Mouse (Mus musculus) spleen, adult 2 months (tissue): Measurements from ENCODE around the gene Zc3h8. TPM values are rescaled to one million over a fixed set of nuclear protein-coding genes. Genes with fewer than 3 reads are reported as not detected.

Experiments
- DNase-seq, 2 experiments: peaks; one replicate each; pipeline versions ENCODE4 v3.0.0 to v3.0.0-alpha.2; 2012 to 2021; ENCODE audit warnings: low spot score in 2 of 2, low read depth in 1 of 2
- H3K27ac ChIP-seq: fragments of 200-500 bp; 2 replicates; pipeline ENCODE4 v1.5.1; 2012; ENCODE audit warnings: low read length, inconsistent platforms; ENCODE audit not compliant: insufficient read depth
- H3K27me3 ChIP-seq: fragments of 200-500 bp; 2 replicates; pipeline ENCODE4 v1.6.1; 2012; ENCODE audit warnings: mild to moderate bottlenecking, moderate library complexity, low read length, inconsistent platforms; ENCODE audit not compliant: control insufficient read depth, insufficient read depth
- H3K36me3 ChIP-seq: fragments of 200-500 bp; 2 replicates; pipeline ENCODE4 v1.6.1; 2012; ENCODE audit warnings: mild to moderate bottlenecking, low read length, inconsistent platforms; ENCODE audit not compliant: control insufficient read depth, insufficient read depth
- H3K4me1 ChIP-seq: fragments of 200-500 bp; 2 replicates; pipeline ENCODE4 v1.6.1; 2011; ENCODE audit warnings: inconsistent platforms; ENCODE audit not compliant: control insufficient read depth, insufficient read depth, insufficient read length
- H3K4me3 ChIP-seq: fragments of 200-500 bp; 2 replicates; pipeline ENCODE4 v1.5.1; 2011; ENCODE audit warnings: mild to moderate bottlenecking, inconsistent platforms; ENCODE audit not compliant: insufficient read depth, insufficient read length; ENCODE audit errors: extremely low read depth
- CTCF ChIP-seq: fragments of 200-500 bp; IDR thresholded peaks from 2 replicates; pipeline ENCODE4 v1.5.1; 2011; ENCODE audit warnings: mild to moderate bottlenecking, inconsistent platforms; ENCODE audit not compliant: insufficient read depth, insufficient read length, insufficient replicate concordance; ENCODE audit errors: extremely low read depth
- POLR2A ChIP-seq: fragments of 200-500 bp; IDR thresholded peaks from 2 replicates; pipeline ENCODE4 v1.6.1; 2011; ENCODE audit warnings: low read depth, low read length, inconsistent platforms
- WGBS: fragments of 180-500 bp; shearing (Covaris S2); methylation state at CpG from one replicate; pipeline ENCODE4 v1.1.7; 2018; 5-methylcytosine and 5-hydroxymethylcytosine counted together
- polyA plus RNA-seq: library from polyadenylated mRNA; depleted of rRNA; stranded (reverse); fragments of >200 nt; gene quantifications from 2 replicates; pipeline ENCODE4 v1.2.3, GENCODE M21; 2012

The Zc3h8 gene
- polyA plus RNA-seq, 1 experiment = 0.63 TPM

- WGBS = under 1% methylated on average over 65 of the region's 65 CpGs
- TF ChIP-seq POLR2A (peak; percentile 77), CTCF (no peak)
- no peaks in the 10 kb centered on the region for H3K27me3 ChIP-seq
- peak; percentile 96 to 97 for DNase-seq
- H3K4me3 ChIP-seq = peak within 1 kb of the TSS; percentile 97
- no peaks in the 10 kb centered on the region for H3K4me1 ChIP-seq
- peak within 1 kb of the TSS; percentile 100 for H3K27ac ChIP-seq
- H3K36me3 ChIP-seq = no peaks in the 10 kb centered on the region
Measured at GRCm38 (mm10) chr2:128966641-128967580, 23.0 kb upstream of the Zc3h8 start, which contains the start of gene Zc3h6. Zc3h6 (plus strand) TSS chr2:128967402.

DNA sequence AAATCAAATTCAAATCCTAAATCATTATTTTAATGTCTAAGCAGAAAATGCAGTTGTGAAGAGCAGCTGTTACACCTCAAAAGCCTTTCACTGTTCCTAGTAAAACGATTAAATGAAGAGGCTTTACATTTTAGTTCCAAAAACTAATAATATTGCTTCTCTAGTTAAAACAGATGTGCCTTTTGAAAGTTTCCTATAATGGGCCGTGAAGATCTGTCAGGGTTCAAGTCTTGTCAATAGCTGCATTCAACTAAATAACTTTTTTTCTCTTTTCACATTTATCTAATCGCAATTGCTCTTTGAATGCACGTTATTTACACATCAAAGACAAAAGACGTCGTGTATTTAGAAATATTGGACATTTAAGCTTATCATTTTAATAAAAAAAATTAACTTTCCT is 22.4 kb upstream of the Zc3h8 start:
- H3K4me1 ChIP-seq = no peaks in the 10 kb centered on the region
- H3K4me3 ChIP-seq = no peak overlapping the region; the same call in 1 of the 2 replicates
- WGBS = 14% methylated on average over 6 of the region's 6 CpGs
- no peaks in the 10 kb centered on the region for H3K27me3 ChIP-seq
- peak in 1 of 2 experiments; percentile 2 for DNase-seq
- H3K27ac ChIP-seq = no peak overlapping the region
- TF ChIP-seq POLR2A (no peak), CTCF (no peak)
- no peaks in the 10 kb centered on the region for H3K36me3 ChIP-seq

GRCm38 (mm10) chr2:128965505-128966105 is 21.7 kb upstream of the Zc3h8 start:
- H3K4me3 ChIP-seq = no peak overlapping the region
- no peaks in the 10 kb centered on the region for H3K36me3 ChIP-seq
- H3K27me3 ChIP-seq = no peaks in the 10 kb centered on the region
- no peak for DNase-seq
- 0 out of 2 replicates have a peak overlapping the region, but pooled peaks have one; percentile 22 for H3K27ac ChIP-seq
- no peak for TF ChIP-seq POLR2A
- no peak for TF ChIP-seq CTCF
- no peaks in the 10 kb centered on the region for H3K4me1 ChIP-seq
- WGBS = 70% methylated on average over 5 of the region's 5 CpGs

DNA sequence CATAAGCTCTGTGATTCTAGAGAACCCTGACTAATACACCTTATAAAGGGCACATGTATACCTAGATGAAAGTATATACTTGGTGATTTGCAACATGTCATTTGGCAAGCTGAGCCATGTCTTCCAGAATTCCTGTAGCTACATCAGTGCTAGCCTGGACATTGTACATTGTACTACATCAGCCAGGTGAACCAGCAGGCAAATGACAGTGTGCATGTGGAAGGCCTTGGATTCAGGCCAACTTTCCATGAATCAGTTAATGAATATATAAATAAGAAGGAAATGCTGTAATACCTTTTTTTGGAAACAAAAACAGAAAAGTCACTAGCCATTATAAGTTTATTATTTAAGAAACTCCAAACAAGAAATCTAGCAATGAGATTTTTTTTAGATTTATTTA is 10.3 kb upstream of the Zc3h8 start:
- H3K36me3 ChIP-seq = no peaks in the 10 kb centered on the region
- H3K27me3 ChIP-seq = no peaks in the 10 kb centered on the region
- no peak overlapping the region for H3K27ac ChIP-seq
- no peaks in the 10 kb centered on the region for H3K4me1 ChIP-seq
- H3K4me3 ChIP-seq = no peak overlapping the region
- DNase-seq = no peak
- no peak for TF ChIP-seq CTCF
- no peak for TF ChIP-seq POLR2A

DNA sequence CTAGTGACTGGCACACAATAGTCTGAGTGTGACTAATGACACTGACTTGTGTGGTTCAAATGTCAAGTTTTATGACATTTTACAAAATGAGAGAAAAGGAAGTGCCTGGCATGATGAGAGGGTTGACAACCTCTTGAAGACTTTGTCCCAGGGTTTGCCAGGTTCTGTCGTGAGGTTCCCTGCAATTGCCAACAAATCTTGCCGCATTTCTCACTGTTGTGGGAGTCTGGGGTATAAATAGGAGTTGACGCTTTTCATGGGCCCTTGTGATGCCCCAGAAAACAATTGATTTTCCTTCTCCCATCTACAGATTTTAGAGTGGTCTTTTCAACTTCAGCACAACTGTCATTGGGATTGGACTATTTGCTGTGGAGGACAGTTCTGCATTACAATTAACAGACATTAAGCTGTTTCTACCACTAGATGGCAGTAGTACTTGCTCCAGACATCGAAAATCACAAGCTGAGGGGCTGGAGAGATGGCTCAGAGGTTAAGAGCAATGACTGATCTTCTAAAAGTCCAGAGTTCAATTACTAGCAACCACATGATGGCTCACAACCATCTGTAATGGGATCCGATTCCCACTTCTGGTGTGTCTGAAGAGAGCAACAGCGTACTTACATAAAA is 4.2 kb upstream of the Zc3h8 start:
- peak in 1 of 2 experiments; percentile 54 for DNase-seq
- TF ChIP-seq POLR2A (no peak), CTCF (peak; percentile 14; the same call in 1 of the 2 replicates)
- Histone ChIP-seq H3K36me3 (no peaks in the 10 kb centered on the region), H3K27ac (no peak overlapping the region), H3K27me3 (no peaks in the 10 kb centered on the region), H3K4me1 (no peaks in the 10 kb centered on the region; the same call in 1 of the 2 replicates), H3K4me3 (no peak overlapping the region)
- 44% methylated on average over 6 of the region's 6 CpGs for WGBS

DNA sequence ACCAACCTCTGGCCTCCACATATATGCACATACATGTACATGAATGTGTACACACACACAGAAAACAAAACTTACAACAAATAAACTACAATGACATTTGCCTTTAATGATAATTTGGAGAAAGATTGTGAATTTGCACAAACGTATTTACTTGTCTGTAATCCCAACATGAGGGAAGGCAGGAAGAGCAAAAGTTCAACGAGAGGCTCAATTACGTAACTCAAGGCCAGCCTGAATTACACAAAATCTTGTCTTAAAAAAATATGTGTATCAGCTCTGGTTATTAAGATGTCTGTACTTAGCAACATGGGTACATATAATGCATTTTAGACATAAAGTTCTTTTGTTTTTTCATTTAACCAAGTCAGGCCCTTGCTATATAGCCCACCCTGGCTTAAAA is 7.6 kb downstream of the Zc3h8 start:
- WGBS = 80% methylated on average over 3 of the region's 3 CpGs
- no peak for DNase-seq
- Histone ChIP-seq H3K27ac (no peak overlapping the region), H3K4me3 (no peak overlapping the region), H3K27me3 (no peaks in the 10 kb centered on the region), H3K36me3 (peaks cover 13% of the 10 kb centered on the region), H3K4me1 (no peaks in the 10 kb centered on the region)
- no peak for TF ChIP-seq POLR2A

DNA sequence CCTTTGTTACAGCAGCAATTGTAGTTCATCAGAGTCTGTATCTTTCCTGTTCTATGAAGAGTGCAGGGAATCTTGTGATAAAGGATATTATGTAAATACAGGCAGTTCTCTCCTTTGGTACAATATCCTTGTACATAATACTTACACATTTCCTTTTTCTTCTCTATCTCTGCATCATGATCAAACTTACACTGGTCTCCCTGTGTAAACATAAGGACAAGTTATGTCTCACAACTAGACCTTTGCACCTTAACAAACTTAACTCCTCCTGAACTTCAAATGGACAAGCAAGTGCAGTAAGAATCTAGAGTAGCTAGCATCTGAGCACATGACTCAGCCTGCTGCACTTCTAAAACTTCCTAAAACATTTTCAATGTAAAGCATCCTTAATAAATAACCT is 13.2 kb downstream of the Zc3h8 start:
- no peak overlapping the region for H3K4me3 ChIP-seq
- H3K36me3 ChIP-seq = peaks cover 18% of the 10 kb centered on the region
- no peaks in the 10 kb centered on the region for H3K27me3 ChIP-seq
- DNase-seq = no peak
- H3K27ac ChIP-seq = no peak overlapping the region
- TF ChIP-seq POLR2A = no peak
- no peak for TF ChIP-seq CTCF
- H3K4me1 ChIP-seq = no peaks in the 10 kb centered on the region
